Mouse (Mus musculus) embryo, embryonic 11 days (tissue): ENCODE data around the gene Dusp3.

Experiments
- DNase-seq: peaks from one replicate; pipeline ENCODE4 v3.0.0-alpha.2; 2015

Gene Dusp3

GRCm38 (mm10) chr11:101986913-101987312 lies at the start of gene Dusp3:
Gene Dusp3, minus strand, starts transcription at chr11:101987013.
- DNase-seq: no peak

GRCm38 (mm10) chr11:102036336-102036735 lies 49.5 kb upstream of the Dusp3 start:
- no peak for DNase-seq

GRCm38 (mm10) chr11:102035456-102035960 lies 48.7 kb upstream of the Dusp3 start:
- DNase-seq: no peak

- no peak for DNase-seq
Measured at GRCm38 (mm10) chr11:102034887-102035286, 48.1 kb upstream of the Dusp3 start.

GRCm38 (mm10) chr11:102033055-102033591 lies 46.3 kb upstream of the Dusp3 start:
- no peak for DNase-seq

GRCm38 (mm10) chr11:102031149-102031548 lies 44.3 kb upstream of the Dusp3 start:
- DNase-seq: no peak

GRCm38 (mm10) chr11:102029966-102030365 lies 43.2 kb upstream of the Dusp3 start:
- DNase-seq: no peak

GRCm38 (mm10) chr11:102029304-102029703 lies 42.5 kb upstream of the Dusp3 start:
- no peak for DNase-seq

GRCm38 (mm10) chr11:102028087-102028816 lies 41.4 kb upstream of the Dusp3 start, which contains the start of gene Mpp3:
Gene Mpp3, minus strand, starts transcription at chr11:102028461.
- no peak for DNase-seq

GRCm38 (mm10) chr11:102027361-102028017 lies 40.7 kb upstream of the Dusp3 start:
- DNase-seq: peak; percentile 35

GRCm38 (mm10) chr11:102026694-102027360 lies 40.0 kb upstream of the Dusp3 start:
- DNase-seq: peak; percentile 92

GRCm38 (mm10) chr11:102025991-102026660 lies 39.3 kb upstream of the Dusp3 start:
- DNase-seq: no peak

GRCm38 (mm10) chr11:102025354-102025753 lies 38.5 kb upstream of the Dusp3 start:
- no peak for DNase-seq

GRCm38 (mm10) chr11:102024875-102025274 lies 38.1 kb upstream of the Dusp3 start:
- DNase-seq: no peak

GRCm38 (mm10) chr11:102024084-102024758 lies 37.4 kb upstream of the Dusp3 start:
- no peak for DNase-seq

GRCm38 (mm10) chr11:102023406-102023805 lies 36.6 kb upstream of the Dusp3 start:
- no peak for DNase-seq

GRCm38 (mm10) chr11:102021196-102021595 lies 34.4 kb upstream of the Dusp3 start:
- DNase-seq: no peak

GRCm38 (mm10) chr11:102019736-102020135 lies 32.9 kb upstream of the Dusp3 start:
- DNase-seq: no peak

GRCm38 (mm10) chr11:102016136-102016535 lies 29.3 kb upstream of the Dusp3 start:
- no peak for DNase-seq

- DNase-seq: no peak
Measured at GRCm38 (mm10) chr11:102015472-102015871, 28.7 kb upstream of the Dusp3 start.

- DNase-seq: no peak
Measured at GRCm38 (mm10) chr11:102013201-102013600, 26.4 kb upstream of the Dusp3 start.

GRCm38 (mm10) chr11:102011510-102011909 lies 24.7 kb upstream of the Dusp3 start:
- no peak for DNase-seq
